Mouse (Mus musculus) stomach, postnatal 0 days (tissue): ENCODE data around the gene Ss18l1. TPM values are rescaled to one million over a fixed set of nuclear protein-coding genes. Genes with fewer than 3 reads are reported as not detected.

Experiments
- ATAC-seq: fragments of 200-750 bp; cut with Nextera tagmentation; 2 replicates; pipeline ENCODE4 v1.8.0; 2017; ENCODE audit not compliant: low FRiP score, low TSS enrichment
- DNase-seq: peaks from one replicate; pipeline ENCODE4 v3.0.0-alpha.2; 2016; ENCODE audit warnings: low spot score
- H3K27ac ChIP-seq: fragments of 300-500 bp; sonication (generic); replicated peaks from 2 replicates; pipeline ENCODE4 v1.5.1; 2014; ENCODE audit warnings: mild to moderate bottlenecking, control low read depth
- H3K27me3 ChIP-seq: fragments of 300-500 bp; sonication (generic); 2 replicates; pipeline ENCODE4 v1.6.1; 2014; ENCODE audit warnings: low read length; ENCODE audit not compliant: control insufficient read depth, insufficient read depth
- H3K36me3 ChIP-seq: fragments of 300-500 bp; sonication (generic); 2 replicates; pipeline ENCODE4 v1.6.1; 2014; ENCODE audit warnings: low read length, mixed read lengths; ENCODE audit not compliant: control insufficient read depth, insufficient read depth
- H3K4me1 ChIP-seq: fragments of 300-500 bp; sonication (generic); replicated peaks from 2 replicates; pipeline ENCODE4 v1.6.1; 2014; ENCODE audit warnings: antibody characterized with exemption; ENCODE audit not compliant: control insufficient read depth, insufficient read depth
- H3K4me2 ChIP-seq: fragments of 300-500 bp; sonication (generic); replicated peaks from 2 replicates; pipeline ENCODE4 v1.6.1; 2014; ENCODE audit warnings: low read depth, mild to moderate bottlenecking, control low read depth, moderate library complexity
- H3K4me3 ChIP-seq: fragments of 300-500 bp; sonication (generic); 2 replicates; pipeline ENCODE4 v1.5.1; 2014; ENCODE audit warnings: low read depth, low read length, control low read depth
- H3K9ac ChIP-seq: fragments of 300-500 bp; sonication (generic); 2 replicates; pipeline ENCODE4 v1.6.1; 2014; ENCODE audit warnings: mild to moderate bottlenecking, low read length, control low read depth, mixed read lengths
- H3K9me3 ChIP-seq: fragments of 300-500 bp; sonication (generic); 2 replicates; pipeline ENCODE4 v1.6.1; 2016; ENCODE audit warnings: low read length; ENCODE audit not compliant: control insufficient read depth
- CTCF ChIP-seq: IDR thresholded peaks from 2 replicates; pipeline ENCODE4 v1.5.1; 2016; ENCODE audit warnings: antibody characterized with exemption, low read depth, mild to moderate bottlenecking, moderate library complexity
- EP300 ChIP-seq: optimal IDR thresholded peaks from 2 replicates; pipeline ENCODE3; 2016; ENCODE audit warnings: antibody characterized with exemption
- WGBS: fragments of 180-500 bp; shearing (Covaris S2); extraction: QIAGEN DNeasy Blood & Tissue Kit; methylation state at CpG from one replicate; pipeline ENCODE4 v1.1.7; 2014; 5-methylcytosine and 5-hydroxymethylcytosine counted together
- polyA plus RNA-seq: library from polyadenylated mRNA; unstranded; fragments of >200 nt; fragmentation: Nextera tagmentation; extraction: Ambion mirVana; gene quantifications from 2 replicates; pipeline ENCODE4 v1.2.1, GENCODE M21; 2015

Ss18l1 gene
- polyA plus RNA-seq, 1 experiment from 2014 or later = 1.4 TPM

GRCm38 (mm10) chr2:180084565-180084964 is 42.3 kb downstream of the Ss18l1 start:
- H3K9ac ChIP-seq = no peak overlapping the region
- no peak for DNase-seq
- no peaks in the 10 kb centered on the region for H3K9me3 ChIP-seq
- H3K27me3 ChIP-seq = no peaks in the 10 kb centered on the region
- ATAC-seq = no peak
- H3K4me1 ChIP-seq = no peaks in the 10 kb centered on the region
- H3K36me3 ChIP-seq = peaks cover 6% of the 10 kb centered on the region; the same call in 1 of the 2 replicates
- H3K27ac ChIP-seq = no peak overlapping the region
- no peak overlapping the region for H3K4me3 ChIP-seq
- WGBS = 28% methylated on average over 3 of the region's 3 CpGs
- TF ChIP-seq CTCF = no peak
- no peak for TF ChIP-seq EP300
- H3K4me2 ChIP-seq = no peak overlapping the region

- TF ChIP-seq EP300 (no peak), CTCF (no peak)
- no peak overlapping the region for H3K9ac ChIP-seq
- 79% methylated on average over 16 of the region's 16 CpGs for WGBS
Observed at GRCm38 (mm10) chr2:180085926-180086636, 43.8 kb downstream of the Ss18l1 start.

GRCm38 (mm10) chr2:180086637-180087027 is 44.3 kb downstream of the Ss18l1 start:
- ATAC-seq = no peak
- Histone ChIP-seq H3K27ac (no peak overlapping the region), H3K9ac (no peak overlapping the region), H3K4me2 (no peak overlapping the region), H3K4me1 (no peaks in the 10 kb centered on the region), H3K9me3 (no peaks in the 10 kb centered on the region), H3K27me3 (no peaks in the 10 kb centered on the region), H3K4me3 (no peak overlapping the region), H3K36me3 (peaks cover 6% of the 10 kb centered on the region; the same call in 1 of the 2 replicates)
- no peak for DNase-seq
- TF ChIP-seq EP300 = no peak
- TF ChIP-seq CTCF = no peak
- WGBS = 88% methylated on average over 5 of the region's 5 CpGs

More at GRCm38 (mm10) chr2:180085926-180086636, 43.8 kb downstream of the Ss18l1 start:
- ATAC-seq (no peak), DNase-seq (no peak)
- peaks cover 6% of the 10 kb centered on the region; the same call in 1 of the 2 replicates for H3K36me3 ChIP-seq
- H3K27me3 ChIP-seq = no peaks in the 10 kb centered on the region
- H3K4me3 ChIP-seq = no peak overlapping the region
- H3K4me1 ChIP-seq = no peaks in the 10 kb centered on the region
- no peak overlapping the region for H3K27ac ChIP-seq
- H3K4me2 ChIP-seq = no peak overlapping the region
- H3K9me3 ChIP-seq = no peaks in the 10 kb centered on the region

- H3K9me3 ChIP-seq = no peaks in the 10 kb centered on the region
- no peak overlapping the region for H3K4me3 ChIP-seq
- no peaks in the 10 kb centered on the region for H3K4me1 ChIP-seq
- no peak overlapping the region for H3K4me2 ChIP-seq
- TF ChIP-seq CTCF (peak; percentile 47), EP300 (no peak)
- no peak overlapping the region for H3K27ac ChIP-seq
- ATAC-seq = no peak
- DNase-seq = no peak
- no peaks in the 10 kb centered on the region for H3K27me3 ChIP-seq
- no peak overlapping the region for H3K9ac ChIP-seq
- 87% methylated on average over 4 of the region's 4 CpGs for WGBS
- peaks cover 4% of the 10 kb centered on the region; the same call in 1 of the 2 replicates for H3K36me3 ChIP-seq
Observed at GRCm38 (mm10) chr2:180087472-180087871, 45.2 kb downstream of the Ss18l1 start.

GRCm38 (mm10) chr2:180090285-180090684 is 48.0 kb downstream of the Ss18l1 start:
- WGBS = 56% methylated on average over 11 of the region's 11 CpGs
- no peak for DNase-seq

GRCm38 (mm10) chr2:180095711-180096110 is 53.4 kb downstream of the Ss18l1 start:
- H3K9ac ChIP-seq = no peak overlapping the region
- H3K27me3 ChIP-seq = no peaks in the 10 kb centered on the region; the same call in 1 of the 2 replicates
- no peak overlapping the region for H3K4me2 ChIP-seq
- TF ChIP-seq CTCF (no peak), EP300 (no peak)
- no peaks in the 10 kb centered on the region for H3K9me3 ChIP-seq
- H3K27ac ChIP-seq = no peak overlapping the region
- H3K4me3 ChIP-seq = no peak overlapping the region
- no peaks in the 10 kb centered on the region for H3K4me1 ChIP-seq
- H3K36me3 ChIP-seq = no peaks in the 10 kb centered on the region
- no peak for ATAC-seq
- DNase-seq = no peak
- 49% methylated on average over 5 of the region's 5 CpGs for WGBS

More at GRCm38 (mm10) chr2:180090285-180090684, 48.0 kb downstream of the Ss18l1 start:
- H3K27ac ChIP-seq = no peak overlapping the region
- no peak for ATAC-seq
- H3K4me1 ChIP-seq = no peaks in the 10 kb centered on the region
- no peaks in the 10 kb centered on the region for H3K9me3 ChIP-seq
- TF ChIP-seq CTCF (no peak), EP300 (no peak)
- H3K36me3 ChIP-seq = peaks cover 4% of the 10 kb centered on the region; the same call in 1 of the 2 replicates
- no peak overlapping the region for H3K4me2 ChIP-seq
- H3K9ac ChIP-seq = no peak overlapping the region
- no peak overlapping the region for H3K4me3 ChIP-seq
- H3K27me3 ChIP-seq = no peaks in the 10 kb centered on the region
